Mouse (Mus musculus): ENCODE measurements around the gene Kcna2.

Kcna2 gene

GRCm38 (mm10) chr3:107150872-107151540 lies 50.1 kb downstream of the Kcna2 start:
- no peak for DNase-seq

- DNase-seq, result no peak
Observed at GRCm38 (mm10) chr3:107153772-107154655, 53.1 kb downstream of the Kcna2 start.

GRCm38 (mm10) chr3:107158856-107159255 lies 57.9 kb downstream of the Kcna2 start:
- DNase-seq, result no peak

GRCm38 (mm10) chr3:107159418-107159817 lies 58.5 kb downstream of the Kcna2 start:
- DNase-seq, result peak; percentile 71

- DNase-seq, result peak; percentile 25
Observed at GRCm38 (mm10) chr3:107159859-107160324, 58.9 kb downstream of the Kcna2 start.

GRCm38 (mm10) chr3:107162741-107163140 lies 61.8 kb downstream of the Kcna2 start:
- DNase-seq, result no peak
